Mouse (Mus musculus): ENCODE measurements at regions not wholly inside any gene's neighbourhood (a gene's known extent, or its start where the extent isn't known, plus 50 kb on each side); places are given as distances from the start of the nearest gene placed in this dataset.

GRCm38 (mm10) chr3:78677656-78678055 is 608.7 kb downstream of the Rapgef2 start:
- TF ChIP-seq CTCF (IDR thresholded peaks at IDR 0.05; ENCODE audit: low read depth, low read length) = no peak
- TF ChIP-seq GATA1 (IDR thresholded peaks at IDR 0.05; ENCODE audit: borderline replicate concordance, low read length) = no peak
- TF ChIP-seq TAL1 (conservative IDR thresholded peaks at IDR 0.05; ENCODE audit: low read depth, low read length) = no peak
